Mouse (Mus musculus) heart, embryonic 14.5 days (tissue): ENCODE measurements around the gene Il6st. TPM values are rescaled to one million over a fixed set of nuclear protein-coding genes. Genes with fewer than 3 reads are reported as not detected.

Experiments used
- ATAC-seq: fragments of 200-750 bp; cut with Nextera tagmentation; 2 replicates; pipeline ENCODE4 v1.8.0; 2017; ENCODE audit warnings: low read depth, moderate TSS enrichment; ENCODE audit not compliant: insufficient number of reproducible peaks, insufficient read depth, low FRiP score
- H3K27ac ChIP-seq, 2 experiments: fragments of 200-500 bp in 1 of 2; fragments of 300-500 bp in 1 of 2; sonication (generic) in 1 of 2; replicated peaks in 1 of 2; 2 replicates each; pipeline ENCODE4 v1.5.1; 2012 to 2014; ENCODE audit warnings: low read depth in 2 of 2, low read length in 2 of 2, control low read depth in 1 of 2, mild to moderate bottlenecking in 1 of 2, mixed read lengths in 1 of 2; ENCODE audit not compliant: control insufficient read depth in 1 of 2, insufficient read depth in 1 of 2
- H3K27me3 ChIP-seq: fragments of 300-500 bp; sonication (generic); 2 replicates; pipeline ENCODE4 v1.6.1; 2014; ENCODE audit warnings: mild to moderate bottlenecking, low read length, control low read depth; ENCODE audit not compliant: control insufficient read depth, insufficient read depth
- H3K36me3 ChIP-seq: fragments of 300-500 bp; sonication (generic); 2 replicates; pipeline ENCODE4 v1.6.1; 2014; ENCODE audit warnings: mild to moderate bottlenecking, control low read depth, low read length, mixed read lengths; ENCODE audit not compliant: control insufficient read depth, insufficient read depth
- H3K4me1 ChIP-seq, 2 experiments: fragments of 200-500 bp in 1 of 2; fragments of 300-500 bp in 1 of 2; sonication (generic) in 1 of 2; 2 replicates each; pipeline ENCODE4 v1.6.1; 2012 to 2014; ENCODE audit warnings: low read length in 2 of 2, control low read depth in 1 of 2, mixed read lengths in 1 of 2; ENCODE audit not compliant: control insufficient read depth in 2 of 2, insufficient read depth in 2 of 2
- H3K4me2 ChIP-seq: fragments of 300-500 bp; sonication (generic); 2 replicates; pipeline ENCODE4 v1.6.1; 2014; ENCODE audit warnings: mild to moderate bottlenecking, low read length
- H3K4me3 ChIP-seq, 2 experiments: fragments of 200-500 bp in 1 of 2; fragments of 300-500 bp in 1 of 2; sonication (generic) in 1 of 2; 2 replicates each; pipeline ENCODE4 v1.5.1; 2012 to 2014; ENCODE audit warnings: low read length in 2 of 2, mild to moderate bottlenecking in 2 of 2, control low read depth in 1 of 2, low read depth in 1 of 2, moderate library complexity in 1 of 2; ENCODE audit not compliant: control insufficient read depth in 1 of 2, insufficient read depth in 1 of 2
- H3K9ac ChIP-seq: fragments of 300-500 bp; sonication (generic); 2 replicates; pipeline ENCODE4 v1.6.1; 2014; ENCODE audit warnings: mild to moderate bottlenecking, low read length
- H3K9me3 ChIP-seq: fragments of 300-500 bp; sonication (generic); 2 replicates; pipeline ENCODE4 v1.6.1; 2016; ENCODE audit warnings: low read length, control low read depth; ENCODE audit not compliant: control insufficient read depth
- WGBS: fragments of 180-500 bp; shearing (Covaris S2); extraction: QIAGEN DNeasy Blood & Tissue Kit; methylation state at CpG from one replicate; pipeline ENCODE4 v1.1.7; 2014; 5-methylcytosine and 5-hydroxymethylcytosine counted together
- polyA plus RNA-seq: library from polyadenylated mRNA; unstranded; fragments of >200 nt; fragmentation: Nextera tagmentation; extraction: Ambion mirVana; gene quantifications from 2 replicates; pipeline ENCODE4 v1.2.1, GENCODE M21; 2014

Il6st gene
- polyA plus RNA-seq, 1 experiment from 2014 or later = 60.6 TPM

DNA sequence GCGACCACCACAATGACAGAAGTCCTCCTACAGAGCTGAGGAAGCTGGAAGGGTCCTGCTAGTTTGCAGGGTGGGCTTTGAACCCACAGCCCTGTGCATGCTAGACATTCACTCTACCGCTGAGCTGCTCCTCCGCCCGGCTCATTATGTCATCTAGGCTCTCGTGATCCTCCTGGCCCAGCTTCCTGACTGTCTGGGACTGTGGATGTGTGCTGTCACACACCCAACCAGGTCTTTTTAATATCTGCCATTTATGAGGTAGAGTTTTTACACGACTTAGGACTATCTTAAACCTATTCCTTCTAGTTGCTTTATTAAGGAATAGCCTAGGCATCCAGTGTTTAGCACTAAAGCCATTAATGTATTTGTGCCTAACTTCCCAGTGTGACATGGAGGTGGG lies 41.6 kb downstream of the Il6st start:
- H3K27ac ChIP-seq = no peak overlapping the region
- no peak overlapping the region for H3K4me2 ChIP-seq
- H3K27me3 ChIP-seq = no peaks in the 10 kb centered on the region
- no peak for ATAC-seq
- no peak overlapping the region for H3K4me3 ChIP-seq
- H3K9ac ChIP-seq = no peak overlapping the region
- no peaks in the 10 kb centered on the region for H3K4me1 ChIP-seq
- WGBS = 89% methylated on average over 6 of the region's 6 CpGs
- no peaks in the 10 kb centered on the region for H3K9me3 ChIP-seq
- peaks cover 75% of the 10 kb centered on the region for H3K36me3 ChIP-seq

- no peak for ATAC-seq
- H3K4me2 ChIP-seq = no peak overlapping the region
Measured at GRCm38 (mm10) chr13:112506766-112507165, 42.9 kb downstream of the Il6st start.

GRCm38 (mm10) chr13:112507691-112508090 lies 43.8 kb downstream of the Il6st start:
- Histone ChIP-seq H3K27ac (no peak overlapping the region), H3K4me1 (peaks cover 4 to 10% of the 10 kb centered on the region in 2 experiments; a peak in 3 of 4 replicates), H3K9me3 (no peaks in the 10 kb centered on the region), H3K4me3 (no peak overlapping the region), H3K9ac (no peak overlapping the region), H3K36me3 (peaks cover 54% of the 10 kb centered on the region), H3K4me2 (no peak overlapping the region), H3K27me3 (no peaks in the 10 kb centered on the region)
- ATAC-seq = no peak
- WGBS = 77% methylated on average over 13 of the region's 13 CpGs

More at GRCm38 (mm10) chr13:112506766-112507165, 42.9 kb downstream of the Il6st start:
- 84% methylated on average over 13 of the region's 13 CpGs for WGBS
- Histone ChIP-seq H3K4me3 (no peak overlapping the region), H3K27me3 (no peaks in the 10 kb centered on the region), H3K4me1 (peaks cover 4 to 10% of the 10 kb centered on the region in 2 experiments; a peak in 3 of 4 replicates), H3K9me3 (no peaks in the 10 kb centered on the region), H3K9ac (no peak overlapping the region), H3K36me3 (peaks cover 62% of the 10 kb centered on the region), H3K27ac (no peak overlapping the region)

DNA sequence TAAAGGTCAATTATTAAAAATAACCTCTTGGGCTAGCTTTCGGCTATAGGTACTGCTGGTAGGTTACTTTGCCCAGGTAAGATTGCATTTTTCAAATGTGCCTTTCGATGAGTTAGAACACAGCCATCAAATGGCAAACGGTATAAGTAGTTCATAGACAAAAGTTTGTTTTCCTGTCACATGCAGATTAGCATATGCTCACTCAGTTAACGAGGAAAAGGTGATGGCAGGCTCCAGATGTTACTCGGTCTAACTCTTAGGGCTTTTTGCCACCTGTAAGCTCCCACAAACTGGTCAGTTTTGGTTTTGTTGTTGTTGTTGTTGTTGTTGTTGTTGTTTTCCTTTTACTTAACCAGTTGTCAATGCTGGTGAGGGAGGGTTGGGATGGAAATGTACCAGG lies 44.6 kb downstream of the Il6st start:
- Histone ChIP-seq H3K4me1 (peaks cover 4 to 10% of the 10 kb centered on the region in 2 experiments; a peak in 3 of 4 replicates), H3K4me3 (no peak overlapping the region), H3K4me2 (no peak overlapping the region), H3K9me3 (no peaks in the 10 kb centered on the region), H3K9ac (no peak overlapping the region), H3K27ac (no peak overlapping the region), H3K36me3 (peaks cover 46% of the 10 kb centered on the region), H3K27me3 (no peaks in the 10 kb centered on the region)
- 84% methylated on average over 5 of the region's 5 CpGs for WGBS
- ATAC-seq = no peak

DNA sequence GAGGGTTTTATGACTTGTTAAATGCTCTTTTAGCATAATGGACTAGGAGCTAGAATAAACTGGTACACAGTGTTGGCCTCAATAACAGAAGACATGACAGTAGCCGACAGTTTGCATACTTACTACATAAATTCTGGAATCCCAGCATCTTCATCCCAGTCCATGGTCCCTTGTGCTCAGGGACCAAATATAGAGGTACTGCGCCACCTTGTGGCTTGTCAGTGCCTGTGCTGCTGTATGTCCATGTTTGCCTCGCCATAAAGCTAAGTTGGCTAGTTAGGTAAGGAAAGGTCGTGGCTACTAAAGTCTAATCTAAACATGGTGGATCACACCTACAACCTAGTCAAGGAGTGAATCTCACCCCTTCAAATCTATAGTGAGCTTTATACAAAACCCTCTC lies 45.6 kb downstream of the Il6st start:
- 36% methylated on average over 4 of the region's 4 CpGs for WGBS
- Histone ChIP-seq H3K4me1 (peaks cover 4 to 10% of the 10 kb centered on the region in 2 experiments; a peak in 3 of 4 replicates), H3K9ac (no peak overlapping the region)

GRCm38 (mm10) chr13:112510437-112511212 lies 46.8 kb downstream of the Il6st start:
- no peaks in the 10 kb centered on the region for H3K27me3 ChIP-seq
- no peak overlapping the region for H3K9ac ChIP-seq
- peaks cover 25% of the 10 kb centered on the region for H3K36me3 ChIP-seq
- H3K4me3 ChIP-seq = no peak overlapping the region
- WGBS = 83% methylated on average over 19 of the region's 19 CpGs
- H3K27ac ChIP-seq = no peak overlapping the region
- ATAC-seq = no peak; the same call in 1 of the 2 replicates
- no peaks in the 10 kb centered on the region for H3K9me3 ChIP-seq
- no peak overlapping the region for H3K4me2 ChIP-seq
- peaks cover 4 to 10% of the 10 kb centered on the region in 2 experiments; a peak in 3 of 4 replicates for H3K4me1 ChIP-seq

More for the DNA sequence above, 45.6 kb downstream of the Il6st start:
- no peak overlapping the region for H3K4me3 ChIP-seq
- H3K9me3 ChIP-seq = no peaks in the 10 kb centered on the region
- H3K4me2 ChIP-seq = no peak overlapping the region
- no peak overlapping the region for H3K27ac ChIP-seq
- no peaks in the 10 kb centered on the region for H3K27me3 ChIP-seq
- ATAC-seq = no peak
- H3K36me3 ChIP-seq = peaks cover 36% of the 10 kb centered on the region

DNA sequence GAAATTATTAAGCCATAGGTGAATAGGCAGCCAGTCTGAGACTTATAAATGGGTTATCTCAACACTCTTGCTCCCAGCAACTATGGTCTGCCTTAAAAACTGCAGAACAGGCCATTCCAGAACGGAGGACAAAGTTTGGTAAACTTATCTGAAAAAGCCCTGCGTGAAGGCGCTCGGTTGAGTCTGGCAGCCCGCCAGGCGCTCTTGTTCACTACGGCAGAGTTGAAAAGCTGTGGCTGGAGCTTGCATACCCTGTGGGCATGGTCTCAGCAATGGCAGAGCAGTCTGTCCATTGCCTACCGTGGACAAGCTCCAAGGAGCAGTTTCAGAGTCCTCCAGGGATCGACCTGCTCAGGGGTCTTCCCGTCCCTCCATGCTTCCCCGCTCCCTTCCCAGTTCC lies 47.4 kb downstream of the Il6st start:
- no peaks in the 10 kb centered on the region for H3K27me3 ChIP-seq
- H3K27ac ChIP-seq = no peak overlapping the region
- WGBS = 53% methylated on average over 11 of the region's 11 CpGs
- no peak overlapping the region for H3K9ac ChIP-seq
- H3K4me1 ChIP-seq = peaks cover 4 to 10% of the 10 kb centered on the region in 2 experiments; a peak in 3 of 4 replicates
- H3K4me3 ChIP-seq = no peak overlapping the region
- H3K9me3 ChIP-seq = no peaks in the 10 kb centered on the region
- H3K36me3 ChIP-seq = peaks cover 18% of the 10 kb centered on the region
- no peak for ATAC-seq
- H3K4me2 ChIP-seq = no peak overlapping the region
